Mouse (Mus musculus) liver, embryonic 14.5 days (tissue): ENCODE data around the gene Csnk2a1. TPM values are rescaled to one million over a fixed set of nuclear protein-coding genes. Genes with fewer than 3 reads are reported as not detected.

Experiments
- ATAC-seq: fragments of 200-750 bp; cut with Nextera tagmentation; 2 replicates; pipeline ENCODE4 v1.8.0; 2017; ENCODE audit warnings: moderate number of reproducible peaks, mild to moderate bottlenecking, moderate library complexity; ENCODE audit not compliant: insufficient read depth
- DNase-seq, 3 experiments: peaks; one replicate each; pipeline ENCODE4 v3.0.0-alpha.2; 2012 to 2013; ENCODE audit warnings: low read depth in 3 of 3, low spot score in 3 of 3
- H3K27ac ChIP-seq: fragments of 300-500 bp; sonication (generic); 2 replicates; pipeline ENCODE4 v1.5.1; 2014; ENCODE audit warnings: moderate library complexity, mild to moderate bottlenecking, control low read depth, inconsistent platforms
- H3K27me3 ChIP-seq: fragments of 300-500 bp; sonication (generic); 2 replicates; pipeline ENCODE4 v1.6.1; 2014; ENCODE audit warnings: mild to moderate bottlenecking, low read length, moderate library complexity; ENCODE audit not compliant: control insufficient read depth, insufficient read depth
- H3K36me3 ChIP-seq: fragments of 300-500 bp; sonication (generic); replicated peaks from 2 replicates; pipeline ENCODE4 v1.6.1; 2014; ENCODE audit warnings: low read depth; ENCODE audit not compliant: control insufficient read depth, insufficient read depth
- H3K4me1 ChIP-seq, 2 experiments: fragments of 200-500 bp in 1 of 2; fragments of 300-500 bp in 1 of 2; sonication (generic) in 1 of 2; replicated peaks; 2 replicates each; pipeline ENCODE4 v1.6.1; 2012 to 2014; ENCODE audit warnings: antibody characterized with exemption in 1 of 2, inconsistent platforms in 1 of 2, low read length in 1 of 2; ENCODE audit not compliant: control insufficient read depth in 2 of 2, insufficient read depth in 2 of 2
- H3K4me2 ChIP-seq: fragments of 300-500 bp; sonication (generic); 2 replicates; pipeline ENCODE4 v1.6.1; 2014; ENCODE audit warnings: low read depth, mild to moderate bottlenecking, control low read depth, moderate library complexity
- H3K4me3 ChIP-seq, 2 experiments: fragments of 200-500 bp in 1 of 2; fragments of 300-500 bp in 1 of 2; sonication (generic) in 1 of 2; 2 replicates each; pipeline ENCODE4 v1.5.1; 2012 to 2014; ENCODE audit warnings: low read depth in 2 of 2, low read length in 2 of 2, mild to moderate bottlenecking in 2 of 2, control low read depth in 1 of 2, inconsistent platforms in 1 of 2, moderate library complexity in 1 of 2; ENCODE audit not compliant: insufficient read depth in 1 of 2
- H3K9ac ChIP-seq: fragments of 300-500 bp; sonication (generic); replicated peaks from 2 replicates; pipeline ENCODE4 v1.6.1; 2014; ENCODE audit warnings: mild to moderate bottlenecking, control low read depth, moderate library complexity
- H3K9me3 ChIP-seq: fragments of 300-500 bp; sonication (generic); 2 replicates; pipeline ENCODE4 v1.6.1; 2016; ENCODE audit warnings: low read length, mixed read lengths; ENCODE audit not compliant: control insufficient read depth
- CTCF ChIP-seq: IDR thresholded peaks from 2 replicates; pipeline ENCODE4 v1.5.1; 2016; ENCODE audit warnings: antibody characterized with exemption, low read depth, control low read depth
- EP300 ChIP-seq: IDR thresholded peaks from 2 replicates; pipeline ENCODE4 v1.6.1; 2016; ENCODE audit warnings: antibody characterized with exemption, low read depth
- WGBS: fragments of 180-500 bp; shearing (Covaris S2); extraction: QIAGEN DNeasy Blood & Tissue Kit; methylation state at CpG from one replicate; pipeline ENCODE4 v1.1.7; 2014; ENCODE audit not compliant: insufficient replicate concordance; 5-methylcytosine and 5-hydroxymethylcytosine counted together
- polyA plus RNA-seq, 2 experiments: library from polyadenylated mRNA; depleted of rRNA in 1 of 2; stranded (reverse) in 1 of 2; unstranded in 1 of 2; fragments of >200 nt; fragmentation: Nextera tagmentation in 1 of 2; extraction: Ambion mirVana in 1 of 2; gene quantifications; 2 replicates each; pipeline versions ENCODE4 v1.2.1 to v1.2.3; 2012 to 2014

Gene Csnk2a1
- polyA plus RNA-seq, 2 experiments: 22.7 to 43.2 TPM

- DNase-seq (no peak), ATAC-seq (no peak)
- Histone ChIP-seq H3K9ac (no peak overlapping the region), H3K4me2 (no peak overlapping the region), H3K4me3 (no peak overlapping the region), H3K27me3 (no peaks in the 10 kb centered on the region; the same call in 1 of the 2 replicates), H3K36me3 (no peaks in the 10 kb centered on the region), H3K27ac (no peak overlapping the region), H3K9me3 (no peaks in the 10 kb centered on the region), H3K4me1 (no peaks in the 10 kb centered on the region)
- 61% methylated on average over 6 of the region's 6 CpGs for WGBS
- no peak for TF ChIP-seq EP300
- TF ChIP-seq CTCF: no peak
Observed at GRCm38 (mm10) chr2:152180323-152180722, 46.3 kb upstream of the Csnk2a1 start.

GRCm38 (mm10) chr2:152187132-152187531 lies 39.5 kb upstream of the Csnk2a1 start:
- 50% methylated on average over 5 of the region's 5 CpGs for WGBS
- no peaks in the 10 kb centered on the region for H3K9me3 ChIP-seq
- H3K4me2 ChIP-seq: no peak overlapping the region
- TF ChIP-seq EP300 (no peak), CTCF (no peak)
- no peak overlapping the region for H3K27ac ChIP-seq
- ATAC-seq: no peak
- H3K27me3 ChIP-seq: no peaks in the 10 kb centered on the region
- H3K36me3 ChIP-seq: no peaks in the 10 kb centered on the region
- no peaks in the 10 kb centered on the region for H3K4me1 ChIP-seq
- no peak overlapping the region for H3K9ac ChIP-seq
- no peak for DNase-seq
- H3K4me3 ChIP-seq: no peak overlapping the region

- ATAC-seq (no peak), DNase-seq (no peak)
- no peaks in the 10 kb centered on the region for H3K27me3 ChIP-seq
- no peaks in the 10 kb centered on the region for H3K36me3 ChIP-seq
- WGBS: 38% methylated on average over 7 of the region's 7 CpGs
- H3K27ac ChIP-seq: no peak overlapping the region
- TF ChIP-seq CTCF (no peak), EP300 (no peak)
- H3K4me3 ChIP-seq: no peak overlapping the region
- peaks cover 0 to 3% of the 10 kb centered on the region in 2 experiments; a peak in 2 of 4 replicates for H3K4me1 ChIP-seq
- no peaks in the 10 kb centered on the region for H3K9me3 ChIP-seq
- H3K4me2 ChIP-seq: no peak overlapping the region
- no peak overlapping the region for H3K9ac ChIP-seq
Observed at GRCm38 (mm10) chr2:152189213-152189612, 37.4 kb upstream of the Csnk2a1 start.

- 34% methylated on average over 9 of the region's 9 CpGs for WGBS
- no peak overlapping the region for H3K4me3 ChIP-seq
- no peak overlapping the region for H3K27ac ChIP-seq
- ATAC-seq: no peak
- H3K9ac ChIP-seq: no peak overlapping the region
- H3K4me1 ChIP-seq: peaks cover 0 to 3% of the 10 kb centered on the region in 2 experiments; a peak in 2 of 4 replicates
- no peaks in the 10 kb centered on the region for H3K9me3 ChIP-seq
- H3K4me2 ChIP-seq: no peak overlapping the region
- no peaks in the 10 kb centered on the region for H3K27me3 ChIP-seq
- H3K36me3 ChIP-seq: no peaks in the 10 kb centered on the region
- TF ChIP-seq EP300 (no peak), CTCF (no peak)
- DNase-seq: no peak
Observed at GRCm38 (mm10) chr2:152189640-152190039, 37.0 kb upstream of the Csnk2a1 start.

GRCm38 (mm10) chr2:152190161-152190560 lies 36.5 kb upstream of the Csnk2a1 start:
- WGBS: 37% methylated on average over 7 of the region's 7 CpGs
- H3K4me3 ChIP-seq: no peak overlapping the region
- no peaks in the 10 kb centered on the region for H3K27me3 ChIP-seq
- no peaks in the 10 kb centered on the region for H3K36me3 ChIP-seq
- H3K9me3 ChIP-seq: no peaks in the 10 kb centered on the region
- TF ChIP-seq EP300 (no peak), CTCF (no peak)
- ATAC-seq (no peak), DNase-seq (no peak)
- H3K4me2 ChIP-seq: no peak overlapping the region
- peaks cover 0 to 4% of the 10 kb centered on the region in 2 experiments; a peak in 2 of 4 replicates for H3K4me1 ChIP-seq
- H3K9ac ChIP-seq: no peak overlapping the region
- no peak overlapping the region for H3K27ac ChIP-seq
